Mouse (Mus musculus) cerebellum, adult (tissue): Measurements from ENCODE around the gene Wipf1.
"Not testable (repeated sequence)": the region's sequence is repeated elsewhere in the genome, so short reads cannot be mapped to it uniquely, and the experiment has no call there.

ENCODE experiments used
- ATAC-seq: cut with Nextera tagmentation; 2 replicates; pipeline ENCODE4 v1.9.2; 2017; ENCODE audit warnings: mild to moderate bottlenecking, moderate library complexity, mixed read lengths; ENCODE audit not compliant: insufficient number of reproducible peaks, low FRiP score, low TSS enrichment

The Wipf1 gene

DNA sequence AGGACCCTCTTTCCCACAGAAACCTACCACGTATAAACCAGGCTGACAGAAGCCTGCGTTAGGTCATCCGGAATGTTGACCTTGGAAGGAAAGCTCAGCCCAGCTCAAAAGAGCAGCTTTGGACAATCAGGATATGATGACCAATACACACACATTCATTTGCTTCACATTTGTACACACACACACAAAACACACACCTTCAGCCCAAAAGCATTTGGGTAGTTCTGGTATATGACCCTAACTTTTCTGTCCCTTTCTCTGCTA lies 19.6 kb downstream of the Wipf1 start:
- no peak for ATAC-seq

DNA sequence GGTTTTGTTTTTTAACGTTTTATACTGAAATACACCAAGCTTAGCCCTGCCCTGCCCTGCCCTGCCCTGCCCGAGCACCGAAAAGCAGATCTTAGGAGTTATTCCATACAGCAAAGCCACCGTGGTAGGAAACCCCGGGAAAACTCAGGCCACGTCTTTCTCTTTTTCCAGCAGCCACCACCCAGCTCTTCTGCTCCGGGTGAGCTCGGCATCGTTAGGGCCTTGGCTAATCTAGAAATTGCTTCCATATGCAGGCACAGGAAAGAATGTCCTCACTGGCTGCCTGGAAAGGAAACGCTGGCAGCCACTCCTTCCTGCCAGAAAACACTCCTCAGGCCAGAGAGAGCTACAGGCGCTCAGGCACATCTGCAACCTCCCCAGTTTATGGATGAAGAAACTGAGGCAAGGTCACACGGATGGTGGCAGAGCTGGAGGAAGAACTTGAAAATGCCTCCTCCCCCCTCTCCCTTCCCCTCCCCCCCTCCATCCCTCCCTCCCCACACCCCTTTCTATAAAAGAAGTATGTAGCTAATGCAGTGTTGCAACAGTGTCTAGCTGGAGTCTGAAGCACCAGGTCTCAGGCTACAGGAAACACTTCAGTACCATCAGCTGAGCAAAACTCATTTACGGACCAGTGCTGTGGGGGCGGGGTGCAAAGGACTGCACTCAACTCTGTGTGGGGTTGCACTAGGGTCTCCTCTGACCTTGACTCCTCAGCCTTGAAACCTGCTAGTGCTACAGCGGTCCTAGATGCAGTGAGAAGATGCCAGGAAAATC lies 20.1 kb downstream of the Wipf1 start:
- no peak for ATAC-seq

DNA sequence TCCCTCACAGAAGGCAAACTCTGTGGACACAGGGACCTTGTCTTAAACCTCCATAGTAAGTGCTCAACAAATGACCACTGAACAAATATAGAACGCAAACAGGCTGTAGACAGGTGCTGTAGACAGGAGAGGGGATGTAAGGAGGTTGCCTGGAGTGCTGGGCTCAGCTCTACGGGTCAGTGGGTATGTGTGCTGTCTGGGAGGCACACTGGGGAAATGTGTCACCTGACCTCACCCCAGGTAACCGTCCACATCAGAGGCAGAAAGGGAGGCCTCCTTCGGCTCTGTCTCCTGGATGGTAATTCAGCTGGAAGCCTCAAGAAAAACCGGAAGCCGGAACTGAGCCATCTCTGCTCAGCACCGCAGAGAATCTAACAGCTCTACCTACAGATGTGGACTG lies 21.6 kb downstream of the Wipf1 start:
- no peak for ATAC-seq

DNA sequence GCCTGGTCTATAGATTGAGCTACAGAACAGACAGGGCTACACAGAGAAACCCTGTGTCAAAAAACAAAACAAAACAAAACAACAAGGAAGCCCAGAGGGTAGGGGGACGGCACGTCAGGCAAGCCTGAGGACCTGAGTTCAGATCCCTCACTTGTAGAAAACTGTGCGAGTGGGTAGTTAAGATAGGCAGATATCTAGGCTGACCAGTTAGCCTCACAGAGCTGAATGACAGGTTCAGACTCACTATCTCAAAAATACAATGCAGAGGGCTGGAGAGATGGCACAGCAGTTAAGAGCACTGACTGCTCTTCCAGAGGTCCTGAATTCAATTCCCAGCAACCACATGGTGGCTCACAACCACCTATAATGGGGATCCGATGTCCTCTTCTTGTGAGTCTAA lies 23.2 kb downstream of the Wipf1 start:
- not testable (repeated sequence) for ATAC-seq

DNA sequence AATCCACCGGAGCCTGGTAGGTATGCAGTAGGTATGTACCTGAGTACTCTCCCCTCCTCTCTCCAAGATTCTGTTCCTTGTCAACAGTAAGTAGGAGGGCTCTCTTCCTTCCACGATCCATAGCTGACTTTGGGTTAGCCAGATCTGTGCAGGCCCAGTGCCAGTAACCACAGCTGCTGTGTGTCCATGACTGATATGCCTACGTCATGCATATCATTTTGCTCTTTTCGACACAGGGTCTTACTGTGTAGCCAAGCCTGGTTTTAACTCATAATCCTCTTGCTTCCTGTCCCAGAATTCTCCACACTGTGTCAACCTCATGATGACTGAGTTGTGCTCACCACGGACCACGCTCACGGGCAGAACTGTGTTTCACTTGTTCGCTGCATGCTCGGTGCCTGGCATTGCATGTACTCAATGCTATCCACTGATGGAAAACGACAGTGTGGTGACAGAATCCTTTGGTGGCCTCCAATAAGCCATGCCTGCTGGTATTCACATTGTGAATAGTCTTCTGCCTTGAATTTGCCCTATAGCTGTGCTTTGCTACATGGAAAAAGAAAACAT lies 26.6 kb downstream of the Wipf1 start:
- no peak for ATAC-seq

GRCm38 (mm10) chr2:73500864-73501263 lies 28.7 kb downstream of the Wipf1 start:
- ATAC-seq = no peak

GRCm38 (mm10) chr2:73498322-73498721 lies 31.2 kb downstream of the Wipf1 start:
- no peak for ATAC-seq

GRCm38 (mm10) chr2:73497572-73497971 lies 32.0 kb downstream of the Wipf1 start:
- no peak for ATAC-seq

DNA sequence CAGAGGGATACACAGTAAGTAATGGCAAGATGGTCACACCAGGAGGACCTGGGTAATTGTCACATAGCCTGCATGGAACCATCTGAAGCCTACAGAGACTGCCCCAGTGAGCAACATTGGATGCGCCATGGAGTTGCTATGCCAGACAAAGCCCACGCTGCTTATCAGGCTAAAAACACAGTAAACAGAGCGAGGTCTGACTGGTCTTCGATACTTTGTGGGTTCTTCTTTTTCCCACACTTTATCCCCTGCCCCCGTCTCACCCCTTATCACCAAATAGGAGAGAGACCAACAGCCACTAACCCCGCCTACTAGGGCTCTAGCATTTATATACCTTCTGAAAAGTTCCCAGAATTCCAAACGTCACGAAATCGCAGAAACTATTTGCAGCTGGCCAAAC lies 32.6 kb downstream of the Wipf1 start:
- ATAC-seq = no peak

GRCm38 (mm10) chr2:73496329-73496685 lies 33.2 kb downstream of the Wipf1 start:
- ATAC-seq = no peak

GRCm38 (mm10) chr2:73495617-73496328 lies 33.8 kb downstream of the Wipf1 start:
- no peak for ATAC-seq

DNA sequence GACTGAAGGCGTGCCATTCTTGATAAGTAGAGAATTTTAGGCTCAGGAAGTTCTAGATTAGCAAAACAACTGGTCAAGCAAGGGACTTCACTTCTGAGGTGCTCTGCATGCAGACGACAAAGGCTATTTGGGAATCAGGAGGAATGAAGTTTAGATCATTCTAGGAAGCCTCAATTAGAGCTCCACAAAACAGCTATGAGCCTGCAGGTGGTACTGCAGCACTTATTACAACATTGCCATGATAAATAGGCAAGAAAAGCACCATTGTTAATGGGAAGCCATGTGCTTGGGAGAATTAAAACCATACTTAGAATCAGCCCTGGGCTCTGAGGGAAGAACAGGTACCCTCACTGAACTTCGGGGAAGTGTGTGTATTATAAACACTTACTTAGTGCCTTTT lies 36.0 kb downstream of the Wipf1 start:
- no peak for ATAC-seq

GRCm38 (mm10) chr2:73491442-73492241 lies 37.9 kb downstream of the Wipf1 start:
- no peak for ATAC-seq

DNA sequence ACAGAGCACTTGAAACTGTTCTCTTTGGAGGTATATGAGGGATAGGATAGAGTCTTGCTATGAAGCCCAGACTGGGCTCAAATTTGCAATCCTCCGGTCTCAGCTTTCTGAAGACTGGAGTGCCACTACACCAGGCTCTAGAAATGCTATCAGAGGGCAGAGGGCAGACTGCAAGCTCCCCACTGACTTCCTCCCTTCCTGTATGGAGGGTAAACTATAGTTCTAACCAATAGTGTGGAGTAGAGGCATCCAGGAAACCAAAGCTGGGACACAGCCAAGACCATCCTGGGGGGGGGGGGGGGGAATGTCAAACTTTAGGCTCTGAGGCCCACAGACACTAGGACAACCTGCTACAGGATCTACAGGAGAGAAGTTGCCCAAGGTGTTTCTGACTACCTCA lies 39.1 kb downstream of the Wipf1 start:
- ATAC-seq = no peak

- ATAC-seq = no peak
These were observed 43.4 kb downstream of the Wipf1 start for GRCm38 (mm10) chr2:73486120-73486601.

GRCm38 (mm10) chr2:73485236-73486119 lies 44.1 kb downstream of the Wipf1 start:
- no peak for ATAC-seq

GRCm38 (mm10) chr2:73484561-73485235 lies 44.8 kb downstream of the Wipf1 start:
- ATAC-seq = no peak

DNA sequence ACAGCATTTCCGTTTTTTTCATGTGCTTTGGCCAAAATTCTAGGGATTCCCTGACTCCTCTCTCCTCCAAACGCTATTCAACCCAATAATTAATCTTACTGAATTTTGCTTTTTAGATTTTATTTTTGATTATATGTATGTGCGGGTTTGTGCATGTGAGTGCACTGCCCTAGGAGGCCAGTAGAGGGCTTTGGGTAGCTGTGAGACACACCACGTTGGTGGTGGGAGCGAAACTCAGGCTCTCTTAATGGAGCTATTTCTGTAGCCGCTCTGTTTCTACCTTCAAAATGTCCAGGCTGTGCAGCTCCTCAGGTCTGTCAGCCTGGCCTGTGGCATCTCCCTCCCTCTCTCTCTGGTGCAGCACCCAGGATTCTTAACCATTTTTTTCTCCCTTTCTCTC lies 50.7 kb downstream of the Wipf1 start:
- ATAC-seq = no peak

- no peak for ATAC-seq
These were observed 52.0 kb downstream of the Wipf1 start for GRCm38 (mm10) chr2:73477501-73477900.
